Mouse (Mus musculus) ES-Bruce4 (cell line): ENCODE results near the gene Cxcl10.

ENCODE experiments used
- CTCF ChIP-seq: IDR thresholded peaks from one replicate; pipeline ENCODE4 v1.8.1; 2011; ENCODE audit warnings: low read depth, low read length
- EP300 ChIP-seq: IDR thresholded peaks from 2 replicates; pipeline ENCODE4 v1.6.1; 2011; ENCODE audit warnings: low read depth, low read length; ENCODE audit not compliant: insufficient read depth

DNA sequence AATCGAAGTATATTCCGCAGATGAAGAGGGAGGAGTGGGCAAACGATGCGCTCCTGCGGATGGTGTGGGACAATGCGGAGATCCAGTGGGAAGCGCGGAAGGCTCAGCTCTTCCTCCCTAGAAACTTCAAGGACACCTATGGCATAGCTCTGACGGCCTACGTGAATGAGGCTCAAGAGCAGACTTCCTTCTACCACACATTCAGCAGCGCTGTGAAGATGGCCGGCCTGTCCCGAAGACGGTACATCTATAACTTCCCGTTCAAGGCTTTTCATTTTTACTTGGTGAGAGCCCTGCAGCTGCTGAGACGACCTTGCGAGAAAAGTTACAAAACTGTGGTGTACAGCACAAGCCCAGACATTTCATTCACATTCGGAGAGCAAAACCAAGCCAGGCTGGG is 43.9 kb upstream of the Cxcl10 start:
- no peak for TF ChIP-seq CTCF
- no peak for TF ChIP-seq EP300
